Mouse (Mus musculus): ENCODE results near the gene Vill.
A peak's percentile ranks its signal among the peaks of the same experiment; 100 is the strongest.

The Vill gene

GRCm38 (mm10) chr9:119090462-119090861 is 37.9 kb downstream of the Vill start:
- TF ChIP-seq CTCF (conservative IDR thresholded peaks at IDR 0.05; ENCODE audit: low read length) (no peak), NANOG (IDR thresholded peaks at IDR 0.05; ENCODE audit: borderline replicate concordance, low read length) (no peak), POU5F1 (IDR thresholded peaks at IDR 0.05; ENCODE audit: borderline replicate concordance, low read length) (no peak)
- H3K4me1 ChIP-seq (replicated peaks; ENCODE audit: low read depth, low read length), result peaks cover 88% of the 10 kb centered on the region
- H3K4me3 ChIP-seq (replicated peaks; ENCODE audit: low read length), result no peak overlapping the region
- no peaks in the 10 kb centered on the region for H3K36me3 ChIP-seq (ENCODE audit: insufficient read depth, low read length)
- H3K27me3 ChIP-seq (ENCODE audit: insufficient read depth, low read length), result peaks cover 44% of the 10 kb centered on the region
- no peaks in the 10 kb centered on the region for H3K9me3 ChIP-seq (ENCODE audit: low read length)

- Histone ChIP-seq H3K36me3 (ENCODE audit: insufficient read depth, low read length) (no peaks in the 10 kb centered on the region), H3K4me1 (replicated peaks; ENCODE audit: low read depth, low read length) (peaks cover 82% of the 10 kb centered on the region), H3K9me3 (ENCODE audit: low read length) (no peaks in the 10 kb centered on the region), H3K4me3 (replicated peaks; ENCODE audit: low read length) (0 out of 2 replicates have a peak overlapping the region, but pooled peaks have one; percentile 7), H3K27me3 (ENCODE audit: insufficient read depth, low read length) (peaks cover 48% of the 10 kb centered on the region)
- TF ChIP-seq CTCF (conservative IDR thresholded peaks at IDR 0.05; ENCODE audit: low read length), result no peak
- TF ChIP-seq POU5F1 (IDR thresholded peaks at IDR 0.05; ENCODE audit: borderline replicate concordance, low read length), result no peak
- TF ChIP-seq NANOG (IDR thresholded peaks at IDR 0.05; ENCODE audit: borderline replicate concordance, low read length), result no peak
These were observed 39.2 kb downstream of the Vill start for GRCm38 (mm10) chr9:119091581-119092310.

GRCm38 (mm10) chr9:119092473-119093418 is 40.2 kb downstream of the Vill start:
- H3K9me3 ChIP-seq (ENCODE audit: low read length), result no peaks in the 10 kb centered on the region
- H3K36me3 ChIP-seq (ENCODE audit: insufficient read depth, low read length), result no peaks in the 10 kb centered on the region
- H3K4me3 ChIP-seq (replicated peaks; ENCODE audit: low read length), result peak overlapping the region; percentile 81
- peaks cover 75% of the 10 kb centered on the region for H3K4me1 ChIP-seq (replicated peaks; ENCODE audit: low read depth, low read length)
- H3K27me3 ChIP-seq (ENCODE audit: insufficient read depth, low read length), result peaks cover 48% of the 10 kb centered on the region
- TF ChIP-seq NANOG (IDR thresholded peaks at IDR 0.05; ENCODE audit: borderline replicate concordance, low read length) (no peak), POU5F1 (IDR thresholded peaks at IDR 0.05; ENCODE audit: borderline replicate concordance, low read length) (no peak), CTCF (conservative IDR thresholded peaks at IDR 0.05; ENCODE audit: low read length) (no peak)

- Histone ChIP-seq H3K27me3 (ENCODE audit: insufficient read depth, low read length) (peaks cover 48% of the 10 kb centered on the region), H3K4me3 (replicated peaks; ENCODE audit: low read length) (peak within 1 kb of the TSS; percentile 81), H3K4me1 (replicated peaks; ENCODE audit: low read depth, low read length) (peaks cover 73% of the 10 kb centered on the region), H3K36me3 (ENCODE audit: insufficient read depth, low read length) (no peaks in the 10 kb centered on the region), H3K9me3 (ENCODE audit: low read length) (no peaks in the 10 kb centered on the region)
- no peak for TF ChIP-seq CTCF (conservative IDR thresholded peaks at IDR 0.05; ENCODE audit: low read length)
- no peak for TF ChIP-seq POU5F1 (IDR thresholded peaks at IDR 0.05; ENCODE audit: borderline replicate concordance, low read length)
- no peak for TF ChIP-seq NANOG (IDR thresholded peaks at IDR 0.05; ENCODE audit: borderline replicate concordance, low read length)
These were observed 41.1 kb downstream of the Vill start, which contains the start of gene Plcd1 for GRCm38 (mm10) chr9:119093419-119094295. Plcd1 (minus strand) TSS chr9:119093502.

GRCm38 (mm10) chr9:119094462-119095109 is 42.0 kb downstream of the Vill start:
- H3K27me3 ChIP-seq (ENCODE audit: insufficient read depth, low read length), result peaks cover 48% of the 10 kb centered on the region
- peaks cover 66% of the 10 kb centered on the region for H3K4me1 ChIP-seq (replicated peaks; ENCODE audit: low read depth, low read length)
- H3K9me3 ChIP-seq (ENCODE audit: low read length), result no peaks in the 10 kb centered on the region
- no peak overlapping the region for H3K4me3 ChIP-seq (replicated peaks; ENCODE audit: low read length)
- no peak for TF ChIP-seq NANOG (IDR thresholded peaks at IDR 0.05; ENCODE audit: borderline replicate concordance, low read length)
- TF ChIP-seq CTCF (conservative IDR thresholded peaks at IDR 0.05; ENCODE audit: low read length), result no peak
- TF ChIP-seq POU5F1 (IDR thresholded peaks at IDR 0.05; ENCODE audit: borderline replicate concordance, low read length), result no peak
- H3K36me3 ChIP-seq (ENCODE audit: insufficient read depth, low read length), result no peaks in the 10 kb centered on the region

GRCm38 (mm10) chr9:119100177-119100898 is 47.8 kb downstream of the Vill start:
- peaks cover 47% of the 10 kb centered on the region for H3K4me1 ChIP-seq (replicated peaks; ENCODE audit: low read depth, low read length)
- H3K36me3 ChIP-seq (ENCODE audit: insufficient read depth, low read length), result no peaks in the 10 kb centered on the region
- H3K9me3 ChIP-seq (ENCODE audit: low read length), result no peaks in the 10 kb centered on the region
- H3K27me3 ChIP-seq (ENCODE audit: insufficient read depth, low read length), result peaks cover 19% of the 10 kb centered on the region
- H3K4me3 ChIP-seq (replicated peaks; ENCODE audit: low read length), result 0 out of 2 replicates have a peak overlapping the region, but pooled peaks have one; percentile 14
- TF ChIP-seq NANOG (IDR thresholded peaks at IDR 0.05; ENCODE audit: borderline replicate concordance, low read length) (no peak), POU5F1 (IDR thresholded peaks at IDR 0.05; ENCODE audit: borderline replicate concordance, low read length) (no peak), CTCF (conservative IDR thresholded peaks at IDR 0.05; ENCODE audit: low read length) (no peak)
